Mouse (Mus musculus): Measurements from ENCODE around the gene Lactb.
A peak's percentile ranks its signal among the peaks of the same experiment; 100 is the strongest.
"Not testable (repeated sequence)": the region's sequence is repeated elsewhere in the genome, so short reads cannot be mapped to it uniquely, and the experiment has no call there.

Lactb gene

GRCm38 (mm10) chr9:66920488-66921279 is 54.6 kb downstream of the Lactb start:
- no peak for DNase-seq (ENCODE audit: low read depth, low spot score)

GRCm38 (mm10) chr9:66919981-66920380 is 55.3 kb downstream of the Lactb start:
- no peak for DNase-seq (ENCODE audit: low read depth, low spot score)

GRCm38 (mm10) chr9:66919382-66919971 is 55.8 kb downstream of the Lactb start, which contains the start of gene Rab8b:
TSS of gene Rab8b (minus strand) at chr9:66919687.
- DNase-seq (ENCODE audit: low read depth, low spot score): peak; percentile 95

GRCm38 (mm10) chr9:66918672-66919330 is 56.5 kb downstream of the Lactb start:
- no peak for DNase-seq (ENCODE audit: low read depth, low spot score)

GRCm38 (mm10) chr9:66917892-66918255 is 57.4 kb downstream of the Lactb start:
- DNase-seq (ENCODE audit: low read depth, low spot score): no peak

GRCm38 (mm10) chr9:66917216-66917891 is 57.9 kb downstream of the Lactb start:
- no peak for DNase-seq (ENCODE audit: low read depth, low spot score)

- DNase-seq (ENCODE audit: low read depth, low spot score): no peak
Observed at GRCm38 (mm10) chr9:66915869-66916785, 59.2 kb downstream of the Lactb start.

- DNase-seq (ENCODE audit: low read depth, low spot score): no peak
Observed at GRCm38 (mm10) chr9:66915401-66915800, 59.9 kb downstream of the Lactb start.

- no peak for DNase-seq (ENCODE audit: low read depth, low spot score)
Observed at GRCm38 (mm10) chr9:66914540-66914939, 60.7 kb downstream of the Lactb start.

GRCm38 (mm10) chr9:66913254-66913934 is 61.9 kb downstream of the Lactb start:
- DNase-seq (ENCODE audit: low read depth, low spot score): not testable (repeated sequence)

GRCm38 (mm10) chr9:66912304-66912703 is 63.0 kb downstream of the Lactb start:
- DNase-seq (ENCODE audit: low read depth, low spot score): no peak

- no peak for DNase-seq (ENCODE audit: low read depth, low spot score)
Observed at GRCm38 (mm10) chr9:66910677-66911076, 64.6 kb downstream of the Lactb start.

- no peak for DNase-seq (ENCODE audit: low read depth, low spot score)
Observed at GRCm38 (mm10) chr9:66909922-66910321, 65.4 kb downstream of the Lactb start.

- no peak for DNase-seq (ENCODE audit: low read depth, low spot score)
Observed at GRCm38 (mm10) chr9:66907746-66908397, 67.4 kb downstream of the Lactb start.

- no peak for DNase-seq (ENCODE audit: low read depth, low spot score)
Observed at GRCm38 (mm10) chr9:66907126-66907525, 68.2 kb downstream of the Lactb start.

GRCm38 (mm10) chr9:66905990-66906389 is 69.3 kb downstream of the Lactb start:
- DNase-seq (ENCODE audit: low read depth, low spot score): no peak

All from brain, embryonic 18.5 days (tissue).